Mouse (Mus musculus) kidney, adult 2 months (tissue): ENCODE data around the gene 4921517D22Rik. TPM values are rescaled to one million over a fixed set of nuclear protein-coding genes. Genes with fewer than 3 reads are reported as not detected.

Source experiments
- DNase-seq: peaks from one replicate; pipeline ENCODE4 v3.0.0; 2021
- H3K27ac ChIP-seq: fragments of 200-500 bp; 2 replicates; pipeline ENCODE4 v1.5.1; 2012; ENCODE audit warnings: low read depth, low read length, control low read depth, inconsistent platforms; ENCODE audit not compliant: insufficient read depth
- H3K27me3 ChIP-seq: fragments of 200-500 bp; replicated peaks from 2 replicates; pipeline ENCODE4 v1.6.1; 2012; ENCODE audit warnings: mild to moderate bottlenecking, moderate library complexity, low read length, inconsistent platforms; ENCODE audit not compliant: control insufficient read depth, insufficient read depth
- H3K36me3 ChIP-seq: fragments of 200-500 bp; 2 replicates; pipeline ENCODE4 v1.6.1; 2012; ENCODE audit warnings: mild to moderate bottlenecking, moderate library complexity, low read length, inconsistent platforms; ENCODE audit not compliant: control insufficient read depth, insufficient read depth
- H3K4me1 ChIP-seq: fragments of 200-500 bp; 2 replicates; pipeline ENCODE4 v1.6.1; 2011; ENCODE audit warnings: low read length; ENCODE audit not compliant: control insufficient read depth, insufficient read depth
- H3K4me3 ChIP-seq: fragments of 200-500 bp; 2 replicates; pipeline ENCODE4 v1.5.1; 2011; ENCODE audit warnings: mild to moderate bottlenecking, low read depth, low read length, control low read depth; ENCODE audit not compliant: insufficient read depth
- CTCF ChIP-seq: fragments of 200-500 bp; conservative IDR thresholded peaks from 2 replicates; pipeline ENCODE4 v1.5.1; 2011; ENCODE audit warnings: low read depth, mild to moderate bottlenecking, control low read depth, low read length, moderate library complexity, mixed read lengths; ENCODE audit not compliant: insufficient read depth, insufficient read length
- POLR2A ChIP-seq: fragments of 200-500 bp; IDR thresholded peaks from one replicate; pipeline ENCODE4 v1.6.1; 2011; ENCODE audit warnings: low read depth, low read length, control low read depth
- WGBS: fragments of 180-500 bp; shearing (Covaris S2); methylation state at CpG from one replicate; pipeline ENCODE4 v1.1.7; 2018; 5-methylcytosine and 5-hydroxymethylcytosine counted together
- polyA plus RNA-seq: library from polyadenylated mRNA; depleted of rRNA; stranded (reverse); fragments of >200 nt; gene quantifications from 2 replicates; pipeline ENCODE4 v1.2.3, GENCODE M21; 2012

The 4921517D22Rik gene
- polyA plus RNA-seq, 1 experiment, result not detected

DNA sequence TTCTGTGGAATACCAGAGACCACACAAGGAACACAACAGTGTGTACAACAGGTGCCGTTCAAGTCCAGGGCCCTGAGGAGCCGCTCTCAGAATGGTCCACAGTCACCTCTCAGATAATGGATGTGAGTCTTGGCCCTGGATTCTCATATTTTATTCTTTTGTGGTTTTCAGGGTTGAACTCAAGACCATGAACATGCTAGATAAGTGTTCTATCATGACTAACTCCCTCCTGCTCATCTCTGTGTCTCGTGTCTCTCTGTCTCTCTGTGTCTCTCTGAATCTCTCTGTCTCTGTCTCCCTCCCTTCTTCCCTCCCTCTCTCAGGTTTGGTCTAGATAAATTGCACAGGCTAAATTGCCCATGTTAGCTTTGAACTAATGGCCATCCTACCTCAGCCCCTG lies 4.1 kb downstream of the 4921517D22Rik start:
- no peaks in the 10 kb centered on the region for H3K27me3 ChIP-seq
- no peak overlapping the region for H3K4me3 ChIP-seq
- H3K36me3 ChIP-seq, result no peaks in the 10 kb centered on the region
- WGBS, result 95% methylated on average over 3 of the region's 3 CpGs
- no peak for DNase-seq
- no peaks in the 10 kb centered on the region for H3K4me1 ChIP-seq
- H3K27ac ChIP-seq, result no peak overlapping the region
- TF ChIP-seq POLR2A, result no peak
- no peak for TF ChIP-seq CTCF

DNA sequence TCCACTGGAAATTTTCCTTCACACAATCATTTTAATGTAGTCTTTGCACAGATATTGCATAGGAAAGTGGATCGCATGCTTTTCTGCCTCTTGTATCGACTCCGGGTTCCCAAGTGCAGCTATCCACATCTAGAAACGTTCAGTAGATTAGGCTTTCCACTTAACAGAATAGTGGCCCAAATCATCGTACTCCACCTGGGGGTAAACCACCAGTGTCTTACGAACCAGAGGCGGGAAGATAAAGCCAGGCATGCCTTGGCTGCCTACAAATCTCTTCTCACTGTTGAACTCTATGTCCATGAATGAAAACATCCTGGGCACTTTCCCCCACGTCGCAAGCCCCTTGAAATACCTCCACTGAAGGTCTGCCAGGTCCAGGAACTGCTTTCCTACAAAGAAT lies 4.6 kb downstream of the 4921517D22Rik start:
- DNase-seq, result no peak
- WGBS, result 89% methylated on average over 9 of the region's 9 CpGs
- Histone ChIP-seq H3K4me1 (no peaks in the 10 kb centered on the region), H3K27ac (no peak overlapping the region), H3K27me3 (no peaks in the 10 kb centered on the region), H3K36me3 (no peaks in the 10 kb centered on the region), H3K4me3 (no peak overlapping the region)
- no peak for TF ChIP-seq CTCF

DNA sequence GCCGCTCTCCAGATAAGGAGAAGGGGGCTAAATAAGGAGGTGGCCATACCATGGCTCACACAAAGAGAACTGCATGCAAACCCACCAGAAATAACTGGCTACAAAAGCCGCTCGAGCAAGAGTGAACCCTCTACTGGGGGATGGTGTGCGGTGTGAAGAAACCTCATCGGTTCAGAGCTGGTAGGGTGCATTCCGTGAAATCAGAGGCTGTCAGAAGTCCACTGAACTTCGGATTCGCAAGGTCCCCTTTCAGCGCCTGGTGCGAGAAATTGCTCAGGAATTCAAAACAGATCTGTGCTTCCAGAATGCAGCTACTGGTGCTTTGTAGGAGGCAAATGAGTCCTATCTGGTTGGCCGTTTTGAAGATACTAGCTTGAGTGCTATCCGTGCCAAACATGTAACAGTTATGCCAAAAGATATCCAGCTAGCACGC lies 5.6 kb downstream of the 4921517D22Rik start:
- Histone ChIP-seq H3K4me1 (no peaks in the 10 kb centered on the region), H3K36me3 (no peaks in the 10 kb centered on the region), H3K27me3 (no peaks in the 10 kb centered on the region), H3K27ac (no peak overlapping the region), H3K4me3 (no peak overlapping the region)
- no peak for TF ChIP-seq CTCF
- no peak for TF ChIP-seq POLR2A
- no peak for DNase-seq
- 63% methylated on average over 13 of the region's 13 CpGs for WGBS

DNA sequence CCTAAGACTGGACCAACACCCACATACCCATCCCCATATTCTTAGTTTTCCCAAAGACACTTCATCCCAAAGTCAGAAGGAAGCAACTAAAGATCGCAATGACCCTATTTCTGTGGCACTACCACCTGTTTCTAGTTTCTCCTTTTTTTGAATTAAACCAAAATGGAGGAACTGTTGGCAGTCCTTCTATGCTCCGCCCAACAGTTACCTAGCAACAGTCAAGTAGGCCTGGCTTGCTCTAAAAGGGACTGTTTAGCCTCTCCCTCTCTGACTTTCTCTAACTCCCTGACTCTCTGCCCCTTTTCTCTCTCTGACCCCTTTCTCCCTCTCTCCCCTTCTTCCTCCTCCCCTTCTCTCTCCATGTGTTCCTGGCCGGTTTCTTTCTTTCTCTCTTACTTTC lies 8.7 kb downstream of the 4921517D22Rik start:
- H3K4me1 ChIP-seq, result no peaks in the 10 kb centered on the region
- H3K4me3 ChIP-seq, result no peak overlapping the region
- H3K27me3 ChIP-seq, result no peaks in the 10 kb centered on the region
- TF ChIP-seq CTCF, result no peak
- TF ChIP-seq POLR2A, result no peak
- no peaks in the 10 kb centered on the region for H3K36me3 ChIP-seq
- 87% methylated on average over 3 of the region's 3 CpGs for WGBS
- no peak for DNase-seq
- no peak overlapping the region for H3K27ac ChIP-seq

DNA sequence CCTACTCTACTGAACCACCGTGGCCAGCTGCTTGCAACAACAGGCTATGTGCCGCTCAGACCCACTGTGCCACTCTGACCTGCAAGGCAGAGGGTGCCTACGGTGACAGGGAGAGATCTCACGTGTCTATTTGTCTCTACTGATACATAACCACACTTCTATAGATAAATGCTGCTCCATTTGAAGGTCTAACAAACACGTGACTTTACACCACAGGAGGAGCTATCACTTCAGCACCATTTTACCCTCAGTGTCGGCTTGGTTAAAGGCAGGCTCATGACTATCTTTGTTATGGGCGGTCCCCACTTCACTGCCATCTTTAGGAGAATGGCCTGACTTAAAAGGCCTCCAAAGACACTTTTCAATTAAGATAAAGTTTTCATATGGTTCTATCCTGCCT lies 11.3 kb downstream of the 4921517D22Rik start:
- 32% methylated on average over 7 of the region's 7 CpGs for WGBS
- Histone ChIP-seq H3K4me3 (no peak overlapping the region), H3K36me3 (no peaks in the 10 kb centered on the region), H3K4me1 (no peaks in the 10 kb centered on the region), H3K27ac (no peak overlapping the region), H3K27me3 (no peaks in the 10 kb centered on the region)
- no peak for TF ChIP-seq CTCF
- TF ChIP-seq POLR2A, result no peak
- DNase-seq, result no peak

DNA sequence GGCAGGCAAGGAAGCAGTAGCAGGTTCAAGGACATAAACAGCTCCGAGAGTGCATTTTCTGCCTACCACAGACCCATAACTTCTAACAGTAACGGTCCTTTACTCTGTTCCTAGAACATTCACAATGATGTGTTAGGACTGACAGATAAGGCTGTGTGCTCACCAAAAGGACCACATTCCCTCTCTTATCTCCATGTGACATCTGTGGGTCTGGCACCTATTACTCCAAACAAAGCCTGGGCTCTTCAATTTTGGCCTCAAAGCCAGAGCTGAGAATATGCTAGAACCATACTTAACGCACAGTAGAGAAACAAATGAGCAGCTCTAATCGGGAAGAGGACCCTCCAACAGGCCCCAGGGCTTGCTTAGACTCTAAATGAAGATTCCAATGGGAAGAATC lies 14.0 kb downstream of the 4921517D22Rik start:
- no peak overlapping the region for H3K4me3 ChIP-seq
- H3K4me1 ChIP-seq, result no peaks in the 10 kb centered on the region
- TF ChIP-seq CTCF (no peak), POLR2A (no peak)
- 75% methylated on average over 4 of the region's 4 CpGs for WGBS
- DNase-seq, result no peak
- H3K36me3 ChIP-seq, result no peaks in the 10 kb centered on the region
- H3K27ac ChIP-seq, result no peak overlapping the region
- no peaks in the 10 kb centered on the region for H3K27me3 ChIP-seq

DNA sequence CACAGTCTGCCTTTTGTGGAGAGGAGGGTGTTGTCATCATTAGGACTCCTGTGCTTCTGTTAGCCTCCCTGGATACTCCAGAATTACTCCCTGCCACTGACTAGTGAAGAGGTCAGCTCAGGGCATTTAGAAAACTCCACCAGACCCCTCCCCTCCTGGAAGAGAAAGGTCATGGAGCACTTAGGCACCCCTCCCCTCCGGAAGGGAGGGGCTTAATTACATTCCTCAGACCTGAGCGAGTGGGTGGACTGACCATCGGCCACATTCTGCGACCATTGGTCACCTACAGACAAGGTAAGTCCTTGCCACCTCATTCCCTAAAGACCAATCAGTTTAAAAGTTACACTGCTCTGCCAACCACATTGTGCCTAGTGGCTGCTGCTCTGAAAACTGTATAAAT lies 14.6 kb downstream of the 4921517D22Rik start:
- no peaks in the 10 kb centered on the region for H3K27me3 ChIP-seq
- H3K36me3 ChIP-seq, result no peaks in the 10 kb centered on the region
- H3K4me1 ChIP-seq, result no peaks in the 10 kb centered on the region
- no peak overlapping the region for H3K27ac ChIP-seq
- WGBS, result 42% methylated on average over 4 of the region's 4 CpGs
- no peak for TF ChIP-seq POLR2A
- no peak overlapping the region for H3K4me3 ChIP-seq
- DNase-seq, result no peak

DNA sequence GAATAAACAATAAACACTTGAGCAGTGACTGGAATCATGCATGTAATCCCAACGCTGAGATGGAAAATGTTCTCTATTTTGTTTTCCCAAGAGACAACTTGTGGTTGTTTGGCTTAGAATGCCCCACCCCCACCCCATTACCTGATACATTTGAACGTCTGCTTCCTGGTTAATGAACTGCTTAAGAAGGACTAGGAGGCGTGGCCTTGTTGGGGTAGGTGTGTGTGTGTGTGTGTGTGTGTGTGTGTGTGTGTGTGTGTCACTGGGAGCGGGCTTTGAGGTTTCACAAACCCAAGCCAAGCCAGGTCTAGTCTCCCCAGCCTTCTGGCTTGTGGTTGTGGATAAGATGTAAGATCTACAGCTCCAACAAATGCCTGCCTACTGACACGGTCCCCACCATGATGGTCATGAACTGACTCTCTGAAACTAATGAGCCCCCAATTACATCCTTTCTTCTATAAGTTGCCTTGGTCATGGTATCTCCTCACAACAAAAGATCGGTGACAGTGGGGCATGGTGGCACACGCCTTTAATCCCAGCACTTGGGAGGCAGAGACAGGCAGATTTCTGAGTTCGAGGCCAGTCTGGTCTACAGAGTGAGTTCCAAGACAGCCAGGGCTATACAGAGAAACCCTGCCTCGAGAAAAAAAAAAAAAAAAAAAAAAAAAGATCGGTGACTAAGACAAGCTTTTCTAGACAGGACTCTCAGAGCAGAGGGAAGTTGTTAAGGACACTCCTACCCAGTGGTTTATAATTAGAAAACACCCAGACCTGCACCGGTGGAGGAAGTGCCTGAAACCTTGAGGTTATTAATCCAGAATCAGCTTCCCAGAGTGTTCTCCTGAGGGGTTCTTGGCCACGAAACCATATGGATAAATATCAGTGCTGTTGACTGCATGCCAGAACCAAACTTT lies 17.3 kb downstream of the 4921517D22Rik start:
- Histone ChIP-seq H3K4me3 (no peak overlapping the region), H3K27me3 (no peaks in the 10 kb centered on the region), H3K36me3 (no peaks in the 10 kb centered on the region), H3K27ac (no peak overlapping the region), H3K4me1 (no peaks in the 10 kb centered on the region)
- no peak for TF ChIP-seq POLR2A
- TF ChIP-seq CTCF, result no peak
- DNase-seq, result no peak
- 66% methylated on average over 12 of the region's 12 CpGs for WGBS
